Mouse (Mus musculus) E14TG2a.4 (cell line): ENCODE data around the gene Katnbl1.
A peak's percentile ranks its signal among the peaks of the same experiment; 100 is the strongest.
"Not testable (repeated sequence)": the region's sequence is repeated elsewhere in the genome, so short reads cannot be mapped to it uniquely, and the experiment has no call there.

Source experiments
- H3K27me3 ChIP-seq: 2 replicates; pipeline ENCODE4 v1.6.1; 2014; ENCODE audit warnings: low read length, control low read depth; ENCODE audit not compliant: insufficient read depth
- H3K36me3 ChIP-seq: 2 replicates; pipeline ENCODE4 v1.6.1; 2014; ENCODE audit warnings: low read length, control low read depth; ENCODE audit not compliant: insufficient read depth
- H3K4me1 ChIP-seq: replicated peaks from 2 replicates; pipeline ENCODE4 v1.6.1; 2014; ENCODE audit warnings: low read depth, low read length, control low read depth
- H3K4me3 ChIP-seq: replicated peaks from 2 replicates; pipeline ENCODE4 v1.5.1; 2014; ENCODE audit warnings: mild to moderate bottlenecking, low read length
- H3K9me3 ChIP-seq: 2 replicates; pipeline ENCODE4 v1.6.1; 2014; ENCODE audit warnings: low read length, control low read depth
- CTCF ChIP-seq: conservative IDR thresholded peaks from 2 replicates; pipeline ENCODE4 v1.5.1; 2014; ENCODE audit warnings: low read length
- NANOG ChIP-seq: IDR thresholded peaks from 2 replicates; pipeline ENCODE4 v1.6.1; 2014; ENCODE audit warnings: borderline replicate concordance, low read length, mixed read lengths
- POU5F1 ChIP-seq: IDR thresholded peaks from 2 replicates; pipeline ENCODE4 v1.6.1; 2014; ENCODE audit warnings: low read length, borderline replicate concordance

The Katnbl1 gene

GRCm38 (mm10) chr2:112448510-112449059 is 69.6 kb downstream of the Katnbl1 start:
- Histone ChIP-seq H3K4me3 (no peak overlapping the region), H3K9me3 (no peaks in the 10 kb centered on the region), H3K4me1 (peaks cover 4% of the 10 kb centered on the region; the same call in 1 of the 2 replicates), H3K27me3 (no peaks in the 10 kb centered on the region), H3K36me3 (no peaks in the 10 kb centered on the region)
- TF ChIP-seq NANOG (no peak), POU5F1 (no peak), CTCF (no peak)

GRCm38 (mm10) chr2:112449597-112450296 is 70.7 kb downstream of the Katnbl1 start:
- H3K9me3 ChIP-seq: no peaks in the 10 kb centered on the region
- no peak for TF ChIP-seq NANOG
- TF ChIP-seq CTCF: peak; percentile 33
- H3K4me3 ChIP-seq: no peak overlapping the region
- H3K4me1 ChIP-seq: peaks cover 9% of the 10 kb centered on the region
- no peaks in the 10 kb centered on the region for H3K36me3 ChIP-seq
- no peaks in the 10 kb centered on the region for H3K27me3 ChIP-seq

GRCm38 (mm10) chr2:112452513-112452912 is 73.5 kb downstream of the Katnbl1 start:
- not testable (repeated sequence) for H3K9me3 ChIP-seq, H3K36me3 ChIP-seq, H3K4me3 ChIP-seq, H3K27me3 ChIP-seq
- peaks cover 21% of the 10 kb centered on the region for H3K4me1 ChIP-seq

GRCm38 (mm10) chr2:112454125-112454861 is 75.3 kb downstream of the Katnbl1 start:
- H3K9me3 ChIP-seq: no peaks in the 10 kb centered on the region
- H3K36me3 ChIP-seq: no peaks in the 10 kb centered on the region
- no peaks in the 10 kb centered on the region for H3K27me3 ChIP-seq
- peaks cover 21% of the 10 kb centered on the region for H3K4me1 ChIP-seq
- TF ChIP-seq POU5F1 (no peak), CTCF (no peak), NANOG (no peak)
- H3K4me3 ChIP-seq: peak overlapping the region; percentile 98

- Histone ChIP-seq H3K4me1 (peaks cover 21% of the 10 kb centered on the region), H3K36me3 (0 out of 2 replicates have a peak, but pooled peaks cover 2% of the 10 kb centered on the region), H3K27me3 (no peaks in the 10 kb centered on the region), H3K9me3 (no peaks in the 10 kb centered on the region), H3K4me3 (peak within 1 kb of the TSS; percentile 98)
- no peak for TF ChIP-seq CTCF
- TF ChIP-seq POU5F1: no peak
- no peak for TF ChIP-seq NANOG
These were observed 76.0 kb downstream of the Katnbl1 start, which contains the start of gene Emc7 for GRCm38 (mm10) chr2:112454862-112455564. Emc7 (plus strand) TSS chr2:112454997.

- Histone ChIP-seq H3K4me3 (no peak overlapping the region), H3K4me1 (peaks cover 11% of the 10 kb centered on the region), H3K36me3 (peaks cover 28% of the 10 kb centered on the region), H3K27me3 (no peaks in the 10 kb centered on the region), H3K9me3 (no peaks in the 10 kb centered on the region)
- no peak for TF ChIP-seq POU5F1
- 0 out of 2 replicates have a peak, but pooled peaks have one; percentile 6 for TF ChIP-seq CTCF
These were observed 81.5 kb downstream of the Katnbl1 start for GRCm38 (mm10) chr2:112460557-112460956.
